8 mouse cellular contexts compared by ENCODE assay signal in genomic region chr11:49713336-49714334, GRCm38 (mm10). TPM values are rescaled to one million over a fixed set of nuclear protein-coding genes. Genes with fewer than 3 reads are reported as not detected.
DNase-seq lines count a peak whose midpoint lies in the region; ATAC-seq lines count a peak whose summit lies in the region.

No protein-coding gene starts in this region.

- intact Hi-C loops in heart, postnatal 36 days (cut with DNase I): loop anchor here (2.0 to 5.0 kb wide), 3 partner anchors 61 to 499 kb away; partner anchors contain the start of genes Mapk9, Mgat4b and Sqstm1

- WGBS in limb, embryonic 11.5 days: 38% methylated on average over 20 of the region's 20 CpGs
- WGBS in midbrain, embryonic 12.5 days: 42% methylated on average over 20 of the region's 20 CpGs

- peak overlapping the region; percentile 32; the same call in 1 of the 2 replicates for H3K9ac ChIP-seq in limb, embryonic 11.5 days (ENCODE audit: low read length)
- H3K9ac ChIP-seq in midbrain, embryonic 12.5 days (replicated peaks): peak overlapping the region; percentile 37

- peaks cover 11% of the 10 kb centered on the region; the same call in 1 of the 2 replicates for H3K4me1 ChIP-seq in limb, embryonic 11.5 days (ENCODE audit: control insufficient read depth, insufficient read depth, low read length)
- peaks cover 36% of the 10 kb centered on the region for H3K4me1 ChIP-seq in midbrain, embryonic 12.5 days

- H3K4me2 ChIP-seq in limb, embryonic 11.5 days (ENCODE audit: low read depth, severe bottlenecking): peak overlapping the region; percentile 42
- peak overlapping the region; percentile 72 for H3K4me2 ChIP-seq in midbrain, embryonic 12.5 days (replicated peaks)

- no peaks in the 10 kb centered on the region for H3K9me3 ChIP-seq in limb, embryonic 11.5 days (ENCODE audit: control insufficient read depth, low read length)
- H3K9me3 ChIP-seq in midbrain, embryonic 12.5 days: no peaks in the 10 kb centered on the region

- peak; percentile 84 for ATAC-seq in erythroblast, adult 5-6 weeks (replicated peaks; ENCODE audit: low FRiP score, poor library complexity, severe bottlenecking)
- ATAC-seq in limb, embryonic 11.5 days (ENCODE audit: insufficient number of reproducible peaks, low FRiP score, low TSS enrichment, low read depth): no peak
- ATAC-seq in midbrain, embryonic 12.5 days (ENCODE audit: low FRiP score, low read depth): no peak

- no peak overlapping the region for H3K27ac ChIP-seq in limb, embryonic 11.5 days (replicated peaks; ENCODE audit: low read depth, low read length)
- peak overlapping the region; percentile 96; the same call in 1 of the 2 replicates for H3K27ac ChIP-seq in midbrain, embryonic 12.5 days (replicated peaks)

- DNase-seq in ES-CJ7 (ENCODE audit: low read depth, low spot score): peak; percentile 55
- DNase-seq in adrenal gland, postnatal 14 days: peak; percentile 35
- DNase-seq in heart, postnatal 36 days: peak; percentile 28 to 44
- DNase-seq in limb, embryonic 11.5 days (ENCODE audit: low spot score): peak; percentile 61
- peak; percentile 31 for DNase-seq in thymus, postnatal 14 days
- DNase-seq in right cerebral cortex, postnatal 25 days: no peak

- H3K4me3 ChIP-seq in limb, embryonic 11.5 days (ENCODE audit: low read depth, low read length): peak overlapping the region; percentile 97
- peak overlapping the region; percentile 97 for H3K4me3 ChIP-seq in midbrain, embryonic 12.5 days

- no peaks in the 10 kb centered on the region for H3K36me3 ChIP-seq in limb, embryonic 11.5 days (ENCODE audit: control insufficient read depth, insufficient read depth, low read length)
- no peaks in the 10 kb centered on the region for H3K36me3 ChIP-seq in midbrain, embryonic 12.5 days

- no peaks in the 10 kb centered on the region for H3K27me3 ChIP-seq in limb, embryonic 11.5 days (ENCODE audit: control insufficient read depth, insufficient read depth, low read length)
- H3K27me3 ChIP-seq in midbrain, embryonic 12.5 days: no peaks in the 10 kb centered on the region

RNA-seq across cellular contexts. Expression of gene Cnot6, which starts 1.1 kb away (rescaled TPM):
- total RNA-seq in adrenal gland, postnatal 14 days (2021): 54.5 and 54.9 TPM in 2 replicates
- total RNA-seq in erythroblast, adult 5-6 weeks (2015; ENCODE audit: low replicate concordance): 32.4 and 50.1 TPM in 2 replicates
- 40.0 and 52.0 TPM in 2 replicates for total RNA-seq in erythroblast, adult 5-6 weeks (2017; ENCODE audit: low replicate concordance)
- total RNA-seq in heart, postnatal 36 days (2021): 10 to 100 TPM; 20.4 to 21.3 TPM
- 51.5 and 53.9 TPM in 2 replicates for polyA plus RNA-seq in limb, embryonic 11.5 days (2014; fragmentation: Nextera tagmentation; extraction: Ambion mirVana)
- 93.4 and 99.8 TPM in 2 replicates for polyA plus RNA-seq in midbrain, embryonic 12.5 days (2016; fragmentation: Nextera tagmentation; extraction: Ambion mirVana)

RNA-seq across cellular contexts. Expression of gene Scgb3a1, which starts 50.2 kb away (rescaled TPM):
- not detected in 2 replicates for total RNA-seq in adrenal gland, postnatal 14 days (2021)
- not detected in 2 replicates for total RNA-seq in erythroblast, adult 5-6 weeks (2015; ENCODE audit: low replicate concordance)
- not detected in 2 replicates for total RNA-seq in erythroblast, adult 5-6 weeks (2017; ENCODE audit: low replicate concordance)
- 1 to 10 TPM in 1 of 2 experiments, not detected in 1; 1.2 TPM for total RNA-seq in heart, postnatal 36 days (2021)
- not detected in 2 replicates for polyA plus RNA-seq in limb, embryonic 11.5 days (2014; fragmentation: Nextera tagmentation; extraction: Ambion mirVana)
- not detected in 2 replicates for polyA plus RNA-seq in midbrain, embryonic 12.5 days (2016; fragmentation: Nextera tagmentation; extraction: Ambion mirVana)
